In genomic region chr9:80066367-80067220, GRCm38 (mm10) we compare ENCODE assay signal across 8 mouse cellular contexts. TPM values are rescaled to one million over a fixed set of nuclear protein-coding genes. Genes with fewer than 3 reads are reported as not detected.
A peak's percentile ranks its signal among the peaks of the same experiment; 100 is the strongest.
DNase-seq lines count a peak whose midpoint lies in the region; ATAC-seq and TF ChIP-seq lines count a peak whose summit lies in the region.

TSS of gene Senp6 (plus strand) at chr9:80066903.

- TF ChIP-seq EP300 in liver, embryonic 14.5 days (IDR thresholded peaks at IDR 0.05; ENCODE audit: low read depth): no peak

- DNase-seq in CD4-positive, CD25-positive, alpha-beta regulatory T cell, adult 2 months (ENCODE audit: low read depth, low spot score): peak; percentile 80
- peak; percentile 43 to 56 (median 47) for DNase-seq in liver, embryonic 14.5 days (ENCODE audit: low read depth in 3 of 3, low spot score in 3 of 3)
- peak; percentile 12 for DNase-seq in telencephalon, adult 2 months (ENCODE audit: low read depth, low spot score)

- no peak for TF ChIP-seq POLR2A in bone marrow macrophage, adult 2 months (IDR thresholded peaks at IDR 0.05; ENCODE audit: borderline replicate concordance, low read depth, low read length)

- TF ChIP-seq CTCF in bone marrow macrophage, adult 2 months (IDR thresholded peaks at IDR 0.05; ENCODE audit: low read depth, low read length): no peak
- no peak for TF ChIP-seq CTCF in liver, embryonic 14.5 days (IDR thresholded peaks at IDR 0.05; ENCODE audit: low read depth)

- H3K36me3 ChIP-seq in erythroblast, embryonic 14.5 days (ENCODE audit: control insufficient read depth): no peaks in the 10 kb centered on the region; the same call in 1 of the 2 replicates
- H3K36me3 ChIP-seq in heart, embryonic 12.5 days: no peaks in the 10 kb centered on the region
- no peaks in the 10 kb centered on the region for H3K36me3 ChIP-seq in kidney, embryonic 16.5 days (ENCODE audit: insufficient read depth, low read length)
- no peaks in the 10 kb centered on the region for H3K36me3 ChIP-seq in liver, embryonic 14.5 days (replicated peaks; ENCODE audit: control insufficient read depth, insufficient read depth, low read depth)
- no peaks in the 10 kb centered on the region for H3K36me3 ChIP-seq in neural tube, embryonic 12.5 days

- peak within 1 kb of the TSS; percentile 96 for H3K4me3 ChIP-seq in bone marrow macrophage, adult 2 months (ENCODE audit: insufficient read depth, low read length)
- peak within 1 kb of the TSS; percentile 95 for H3K4me3 ChIP-seq in erythroblast, embryonic 14.5 days (replicated peaks)
- peak within 1 kb of the TSS; percentile 91 for H3K4me3 ChIP-seq in heart, embryonic 12.5 days
- H3K4me3 ChIP-seq in kidney, embryonic 16.5 days (ENCODE audit: low read length): peak within 1 kb of the TSS; percentile 93
- H3K4me3 ChIP-seq in liver, embryonic 14.5 days (ENCODE audit: insufficient read depth in 1 of 2, low read depth in 2 of 2, low read length in 2 of 2): peak within 1 kb of the TSS; percentile 79 to 98
- peak within 1 kb of the TSS; percentile 95 for H3K4me3 ChIP-seq in neural tube, embryonic 12.5 days

- H3K9ac ChIP-seq in heart, embryonic 12.5 days: peak within 1 kb of the TSS; percentile 99
- peak within 1 kb of the TSS; percentile 100 for H3K9ac ChIP-seq in kidney, embryonic 16.5 days (replicated peaks; ENCODE audit: low read length)
- peak within 1 kb of the TSS; percentile 91 for H3K9ac ChIP-seq in liver, embryonic 14.5 days (replicated peaks)
- H3K9ac ChIP-seq in neural tube, embryonic 12.5 days: peak within 1 kb of the TSS; percentile 99

- peak within 1 kb of the TSS; percentile 67 for H3K4me2 ChIP-seq in heart, embryonic 12.5 days
- H3K4me2 ChIP-seq in kidney, embryonic 16.5 days (replicated peaks; ENCODE audit: low read depth, low read length): peak within 1 kb of the TSS; percentile 63
- H3K4me2 ChIP-seq in liver, embryonic 14.5 days (ENCODE audit: low read depth): peak within 1 kb of the TSS; percentile 84
- H3K4me2 ChIP-seq in neural tube, embryonic 12.5 days (replicated peaks): peak within 1 kb of the TSS; percentile 60

- H3K4me1 ChIP-seq in bone marrow macrophage, adult 2 months (ENCODE audit: control insufficient read depth, insufficient read depth, low read length): peaks cover 15% of the 10 kb centered on the region
- peaks cover 14% of the 10 kb centered on the region for H3K4me1 ChIP-seq in erythroblast, embryonic 14.5 days (ENCODE audit: control insufficient read depth)
- peaks cover 19% of the 10 kb centered on the region for H3K4me1 ChIP-seq in heart, embryonic 12.5 days (replicated peaks)
- peaks cover 27% of the 10 kb centered on the region for H3K4me1 ChIP-seq in kidney, embryonic 16.5 days (ENCODE audit: insufficient read depth, low read length)
- peaks cover 7 to 10% of the 10 kb centered on the region in 2 experiments for H3K4me1 ChIP-seq in liver, embryonic 14.5 days (replicated peaks; ENCODE audit: control insufficient read depth in 2 of 2, insufficient read depth in 2 of 2, low read length in 1 of 2)
- H3K4me1 ChIP-seq in neural tube, embryonic 12.5 days: peaks cover 11% of the 10 kb centered on the region

- peaks cover 15% of the 10 kb centered on the region for H3K9me3 ChIP-seq in erythroblast, embryonic 14.5 days (ENCODE audit: control insufficient read depth, low read length)
- H3K9me3 ChIP-seq in heart, embryonic 12.5 days (replicated peaks): peaks cover 17% of the 10 kb centered on the region; the same call in 1 of the 2 replicates
- peaks cover 15% of the 10 kb centered on the region for H3K9me3 ChIP-seq in kidney, embryonic 16.5 days (ENCODE audit: low read length)
- H3K9me3 ChIP-seq in liver, embryonic 14.5 days (ENCODE audit: control insufficient read depth, low read length): no peaks in the 10 kb centered on the region
- H3K9me3 ChIP-seq in neural tube, embryonic 12.5 days: no peaks in the 10 kb centered on the region

- H3K27ac ChIP-seq in bone marrow macrophage, adult 2 months (ENCODE audit: insufficient read depth, low read depth, low read length): peak within 1 kb of the TSS; percentile 69
- peak within 1 kb of the TSS; percentile 100 for H3K27ac ChIP-seq in heart, embryonic 12.5 days (ENCODE audit: poor library complexity, severe bottlenecking)
- peak within 1 kb of the TSS; percentile 99 for H3K27ac ChIP-seq in kidney, embryonic 16.5 days (ENCODE audit: low read length)
- H3K27ac ChIP-seq in liver, embryonic 14.5 days: peak within 1 kb of the TSS; percentile 56
- H3K27ac ChIP-seq in neural tube, embryonic 12.5 days: peak within 1 kb of the TSS; percentile 100

- H3K27me3 ChIP-seq in erythroblast, embryonic 14.5 days (ENCODE audit: control insufficient read depth): no peaks in the 10 kb centered on the region
- no peaks in the 10 kb centered on the region for H3K27me3 ChIP-seq in heart, embryonic 12.5 days (replicated peaks)
- H3K27me3 ChIP-seq in kidney, embryonic 16.5 days (ENCODE audit: insufficient read depth, low read length): no peaks in the 10 kb centered on the region
- H3K27me3 ChIP-seq in liver, embryonic 14.5 days (ENCODE audit: control insufficient read depth, insufficient read depth, low read length): no peaks in the 10 kb centered on the region
- no peaks in the 10 kb centered on the region for H3K27me3 ChIP-seq in neural tube, embryonic 12.5 days (replicated peaks)

- peak; percentile 92 for ATAC-seq in heart, embryonic 12.5 days (ENCODE audit: insufficient number of reproducible peaks, low FRiP score)
- peak; percentile 95 for ATAC-seq in kidney, embryonic 16.5 days (ENCODE audit: low FRiP score, low TSS enrichment)
- peak; percentile 81 for ATAC-seq in liver, embryonic 14.5 days (ENCODE audit: insufficient read depth)
- ATAC-seq in neural tube, embryonic 12.5 days (ENCODE audit: low FRiP score, low read depth): peak; percentile 90

- under 1% methylated on average over 62 of the region's 74 CpGs for WGBS in heart, embryonic 12.5 days
- under 1% methylated on average over 57 of the region's 74 CpGs for WGBS in kidney, embryonic 16.5 days
- WGBS in liver, embryonic 14.5 days (ENCODE audit: insufficient replicate concordance): under 1% methylated on average over 62 of the region's 74 CpGs
- WGBS in neural tube, embryonic 12.5 days: under 1% methylated on average over 56 of the region's 74 CpGs

RNA-seq across cellular contexts. Expression of gene Senp6, which starts in this region (rescaled TPM):
- polyA plus RNA-seq in bone marrow macrophage, adult 2 months (2012; ENCODE audit: insufficient read depth, insufficient read length, missing spikeins): 42.4 and 42.7 TPM in 2 replicates
- 4.4 and 6.9 TPM in 2 replicates for polyA plus RNA-seq in erythroblast, embryonic 14.5 days (2012)
- 46.5 and 55.4 TPM in 2 replicates for polyA plus RNA-seq in heart, embryonic 12.5 days (2016; fragmentation: Nextera tagmentation; extraction: Ambion mirVana)
- 44.6 and 47.1 TPM in 2 replicates for polyA plus RNA-seq in kidney, embryonic 16.5 days (2015; fragmentation: Nextera tagmentation; extraction: Ambion mirVana)
- 7.6 and 15.2 TPM in 2 replicates for polyA plus RNA-seq in liver, embryonic 14.5 days (2012; rRNA removed)
- 14.6 and 17.1 TPM in 2 replicates for polyA plus RNA-seq in liver, embryonic 14.5 days (2014; fragmentation: Nextera tagmentation; extraction: Ambion mirVana)
- polyA plus RNA-seq in neural tube, embryonic 12.5 days (2016; fragmentation: Nextera tagmentation; extraction: Ambion mirVana): 69.3 and 87.8 TPM in 2 replicates

Comparison
In these comparisons a context has a peak if more than half of its experiments do, and no peak if none do; other contexts are left out.
1. Peak in every context shown above with its lines: DNase-seq, ATAC-seq, H3K4me3 ChIP-seq and H3K27ac ChIP-seq.
2. DNase-seq: peak in every context shown above with its lines; median percentile 80 in CD4-positive, CD25-positive, alpha-beta regulatory T cell, adult 2 months; 47 in liver, embryonic 14.5 days; 12 in telencephalon, adult 2 months.